Mouse (Mus musculus) kidney, adult 2 months (tissue): ENCODE measurements at regions not wholly inside any gene's neighbourhood (a gene's known extent, or its start where the extent isn't known, plus 50 kb on each side); places are given as distances from the start of the nearest gene placed in this dataset.

ENCODE experiments used
- CTCF ChIP-seq: fragments of 200-500 bp; conservative IDR thresholded peaks from 2 replicates; pipeline ENCODE4 v1.5.1; 2011; ENCODE audit warnings: low read depth, mild to moderate bottlenecking, control low read depth, low read length, moderate library complexity, mixed read lengths; ENCODE audit not compliant: insufficient read depth, insufficient read length
- POLR2A ChIP-seq: fragments of 200-500 bp; IDR thresholded peaks from one replicate; pipeline ENCODE4 v1.6.1; 2011; ENCODE audit warnings: low read depth, low read length, control low read depth

- no peak for TF ChIP-seq CTCF
- TF ChIP-seq POLR2A = no peak
Observed at GRCm38 (mm10) chr9:91818616-91819328, 374.0 kb upstream of the Plscr5 start.
